Mouse (Mus musculus) heart, embryonic 11.5 days (tissue): ENCODE results near the gene Mycbp. TPM values are rescaled to one million over a fixed set of nuclear protein-coding genes. Genes with fewer than 3 reads are reported as not detected.
"Not testable (repeated sequence)": the region's sequence is repeated elsewhere in the genome, so short reads cannot be mapped to it uniquely, and the experiment has no call there.

ENCODE experiments used
- ATAC-seq: fragments of 200-750 bp; cut with Nextera tagmentation; replicated peaks from 2 replicates; pipeline ENCODE4 v1.8.0; 2017; ENCODE audit warnings: moderate library complexity; ENCODE audit not compliant: insufficient number of reproducible peaks, low FRiP score, low TSS enrichment
- H3K27ac ChIP-seq: fragments of 300-500 bp; sonication (generic); 2 replicates; pipeline ENCODE4 v1.5.1; 2014; ENCODE audit warnings: mild to moderate bottlenecking, low read depth, low read length
- H3K27me3 ChIP-seq: fragments of 300-500 bp; sonication (generic); 2 replicates; pipeline ENCODE4 v1.6.1; 2014; ENCODE audit warnings: mild to moderate bottlenecking, low read length, mixed read lengths; ENCODE audit not compliant: control insufficient read depth, insufficient read depth
- H3K36me3 ChIP-seq: fragments of 300-500 bp; sonication (generic); 2 replicates; pipeline ENCODE4 v1.6.1; 2014; ENCODE audit warnings: mild to moderate bottlenecking, low read length, moderate library complexity, mixed read lengths; ENCODE audit not compliant: control insufficient read depth, insufficient read depth
- H3K4me1 ChIP-seq: fragments of 300-500 bp; sonication (generic); 2 replicates; pipeline ENCODE4 v1.6.1; 2014; ENCODE audit warnings: low read length; ENCODE audit not compliant: control insufficient read depth, insufficient read depth
- H3K4me2 ChIP-seq: fragments of 300-500 bp; sonication (generic); 2 replicates; pipeline ENCODE4 v1.6.1; 2014; ENCODE audit warnings: mild to moderate bottlenecking, moderate library complexity
- H3K4me3 ChIP-seq: fragments of 300-500 bp; sonication (generic); 2 replicates; pipeline ENCODE4 v1.5.1; 2014; ENCODE audit warnings: low read depth, low read length
- H3K9ac ChIP-seq: fragments of 300-500 bp; sonication (generic); 2 replicates; pipeline ENCODE4 v1.6.1; 2014; ENCODE audit warnings: mild to moderate bottlenecking, low read depth, low read length, moderate library complexity
- H3K9me3 ChIP-seq: fragments of 300-500 bp; sonication (generic); replicated peaks from 2 replicates; pipeline ENCODE4 v1.6.1; 2016; ENCODE audit warnings: low read length; ENCODE audit not compliant: control insufficient read depth
- WGBS: fragments of 180-500 bp; shearing (Covaris S2); extraction: QIAGEN DNeasy Blood & Tissue Kit; methylation state at CpG from one replicate; pipeline ENCODE4 v1.1.7; 2014; ENCODE audit not compliant: insufficient replicate concordance; 5-methylcytosine and 5-hydroxymethylcytosine counted together
- polyA plus RNA-seq: library from polyadenylated mRNA; unstranded; fragments of >200 nt; fragmentation: Nextera tagmentation; extraction: Ambion mirVana; gene quantifications from 2 replicates; pipeline ENCODE4 v1.2.1, GENCODE M21; 2014

Gene Mycbp
- polyA plus RNA-seq, 1 experiment from 2014 or later: 72.3 TPM

GRCm38 (mm10) chr4:123927961-123928360, 23.3 kb downstream of the Mycbp start:
- no peak overlapping the region for H3K4me2 ChIP-seq
- ATAC-seq: no peak
- H3K27me3 ChIP-seq: no peaks in the 10 kb centered on the region
- no peaks in the 10 kb centered on the region for H3K9me3 ChIP-seq
- no peak overlapping the region for H3K4me3 ChIP-seq
- H3K27ac ChIP-seq: no peak overlapping the region
- no peak overlapping the region for H3K9ac ChIP-seq
- peaks cover 14% of the 10 kb centered on the region for H3K36me3 ChIP-seq
- H3K4me1 ChIP-seq: no peaks in the 10 kb centered on the region

DNA sequence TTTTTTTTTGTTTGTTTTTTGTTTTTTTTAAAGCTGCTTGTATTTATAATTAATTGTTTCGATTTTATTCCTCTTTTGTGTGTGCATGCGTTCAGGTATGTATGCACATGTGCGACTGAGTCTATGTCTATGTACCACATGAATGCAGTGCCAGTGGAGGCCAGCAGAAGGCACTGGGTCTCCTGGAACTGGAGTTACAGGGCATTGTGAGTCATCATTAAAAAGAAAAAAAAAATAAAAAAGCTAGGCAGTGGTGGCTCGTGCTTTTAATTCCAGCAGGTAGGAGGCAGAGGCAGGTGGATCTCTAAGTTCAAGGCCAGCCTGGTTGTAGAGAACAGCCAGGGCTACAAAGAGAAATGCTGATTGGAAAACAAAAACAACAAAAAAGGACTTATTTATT, 25.4 kb downstream of the Mycbp start:
- no peak for ATAC-seq
- no peak overlapping the region for H3K27ac ChIP-seq
- peaks cover 17% of the 10 kb centered on the region for H3K36me3 ChIP-seq
- no peaks in the 10 kb centered on the region for H3K27me3 ChIP-seq
- no peak overlapping the region for H3K4me3 ChIP-seq
- H3K9ac ChIP-seq: no peak overlapping the region
- WGBS: 90% methylated on average over 4 of the region's 4 CpGs
- no peaks in the 10 kb centered on the region for H3K4me1 ChIP-seq
- no peak overlapping the region for H3K4me2 ChIP-seq
- H3K9me3 ChIP-seq: no peaks in the 10 kb centered on the region

GRCm38 (mm10) chr4:123934306-123934705, 29.7 kb downstream of the Mycbp start:
- ATAC-seq: no peak
- peaks cover 24% of the 10 kb centered on the region for H3K36me3 ChIP-seq
- no peak overlapping the region for H3K4me3 ChIP-seq
- no peak overlapping the region for H3K4me2 ChIP-seq
- H3K27ac ChIP-seq: no peak overlapping the region
- H3K27me3 ChIP-seq: no peaks in the 10 kb centered on the region
- no peak overlapping the region for H3K9ac ChIP-seq
- H3K4me1 ChIP-seq: no peaks in the 10 kb centered on the region
- 86% methylated on average over 4 of the region's 4 CpGs for WGBS
- no peaks in the 10 kb centered on the region for H3K9me3 ChIP-seq

GRCm38 (mm10) chr4:123936059-123936458, 31.4 kb downstream of the Mycbp start:
- no peak for ATAC-seq
- 91% methylated on average over 7 of the region's 7 CpGs for WGBS
- peaks cover 18% of the 10 kb centered on the region for H3K36me3 ChIP-seq

DNA sequence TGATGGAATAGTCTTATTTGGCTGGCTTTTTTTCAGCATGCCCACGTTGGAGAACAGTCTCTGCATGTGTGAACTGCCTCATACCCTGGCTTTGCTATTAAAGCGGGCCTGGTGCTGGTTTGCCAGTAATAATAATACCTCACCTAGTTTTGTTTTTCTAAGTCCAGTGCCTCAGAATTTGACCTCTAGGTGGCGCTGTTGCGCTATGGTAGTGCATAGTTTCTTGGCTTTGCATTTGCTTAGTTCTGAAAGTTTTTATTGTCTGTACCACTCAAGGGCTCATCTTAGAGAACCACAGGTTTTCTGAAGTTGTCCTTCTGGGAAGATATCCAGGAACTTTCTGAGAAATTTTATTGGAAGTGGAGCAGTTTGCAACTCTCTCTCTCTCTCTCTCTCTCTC, 35.2 kb downstream of the Mycbp start:
- Histone ChIP-seq H3K27ac (no peak overlapping the region), H3K9ac (no peak overlapping the region), H3K4me2 (no peak overlapping the region), H3K27me3 (no peaks in the 10 kb centered on the region), H3K9me3 (no peaks in the 10 kb centered on the region), H3K4me1 (no peaks in the 10 kb centered on the region), H3K36me3 (peaks cover 9% of the 10 kb centered on the region), H3K4me3 (no peak overlapping the region)
- ATAC-seq: no peak
- WGBS: 5% methylated on average over 4 of the region's 4 CpGs

More at GRCm38 (mm10) chr4:123936059-123936458, 31.4 kb downstream of the Mycbp start:
- no peak overlapping the region for H3K27ac ChIP-seq
- no peaks in the 10 kb centered on the region for H3K27me3 ChIP-seq
- H3K9me3 ChIP-seq: no peaks in the 10 kb centered on the region
- H3K4me2 ChIP-seq: no peak overlapping the region
- no peaks in the 10 kb centered on the region for H3K4me1 ChIP-seq
- no peak overlapping the region for H3K9ac ChIP-seq
- no peak overlapping the region for H3K4me3 ChIP-seq

GRCm38 (mm10) chr4:123940878-123941277, 36.2 kb downstream of the Mycbp start:
- 70% methylated on average over 7 of the region's 7 CpGs for WGBS
- not testable (repeated sequence) for H3K4me3 ChIP-seq, H3K4me1 ChIP-seq, H3K9me3 ChIP-seq, H3K27me3 ChIP-seq, H3K36me3 ChIP-seq, H3K9ac ChIP-seq, H3K27ac ChIP-seq, H3K4me2 ChIP-seq, ATAC-seq

DNA sequence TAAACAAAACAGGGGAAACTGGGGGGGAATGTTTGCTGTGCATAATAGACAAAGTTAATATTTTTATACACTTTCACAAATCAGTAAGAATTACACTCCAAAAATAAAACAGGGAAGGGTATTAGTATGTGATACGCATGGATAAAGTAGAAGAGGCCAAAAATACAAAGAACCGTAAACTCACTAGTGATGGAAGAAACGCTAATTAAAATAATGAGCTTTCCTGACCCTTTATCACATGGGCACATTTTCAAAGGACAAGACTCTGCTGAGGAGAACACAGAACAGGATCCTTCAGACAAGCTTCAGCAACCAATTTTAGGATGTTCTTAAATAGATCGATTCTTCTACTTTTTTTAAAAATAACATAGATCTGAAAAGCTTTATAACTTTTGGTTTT, 42.1 kb downstream of the Mycbp start:
- Histone ChIP-seq H3K4me2 (no peak overlapping the region), H3K27me3 (peaks cover 5% of the 10 kb centered on the region; the same call in 1 of the 2 replicates), H3K4me1 (no peaks in the 10 kb centered on the region; the same call in 1 of the 2 replicates), H3K36me3 (no peaks in the 10 kb centered on the region), H3K9ac (no peak overlapping the region), H3K9me3 (no peaks in the 10 kb centered on the region), H3K4me3 (no peak overlapping the region), H3K27ac (no peak overlapping the region)
- no peak for ATAC-seq
- WGBS: 81% methylated on average over 4 of the region's 4 CpGs

DNA sequence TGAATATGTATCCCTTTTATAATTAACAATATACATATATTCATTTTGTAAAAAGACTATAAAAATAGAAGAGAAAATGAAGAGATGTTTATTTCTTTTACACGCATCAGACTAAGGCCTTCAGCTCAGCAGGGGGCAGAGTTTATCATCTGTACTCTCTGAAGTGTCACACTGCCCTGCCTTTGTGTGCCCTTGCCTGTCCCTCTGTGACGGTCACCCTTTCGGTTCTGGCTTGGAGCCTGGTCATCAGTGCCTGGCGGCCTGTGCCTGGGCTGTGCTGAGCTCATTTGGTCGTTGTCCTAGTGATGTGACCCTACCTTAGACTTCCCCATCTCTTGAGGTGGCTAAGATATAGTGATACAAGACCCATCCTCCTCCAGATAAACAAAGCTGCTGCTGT, 42.5 kb downstream of the Mycbp start:
- no peak overlapping the region for H3K27ac ChIP-seq
- H3K9me3 ChIP-seq: no peaks in the 10 kb centered on the region
- no peaks in the 10 kb centered on the region; the same call in 1 of the 2 replicates for H3K4me1 ChIP-seq
- H3K4me3 ChIP-seq: no peak overlapping the region
- no peak for ATAC-seq
- H3K9ac ChIP-seq: no peak overlapping the region
- no peak overlapping the region for H3K4me2 ChIP-seq
- H3K27me3 ChIP-seq: peaks cover 5% of the 10 kb centered on the region; the same call in 1 of the 2 replicates
- H3K36me3 ChIP-seq: no peaks in the 10 kb centered on the region
- 49% methylated on average over 5 of the region's 5 CpGs for WGBS

DNA sequence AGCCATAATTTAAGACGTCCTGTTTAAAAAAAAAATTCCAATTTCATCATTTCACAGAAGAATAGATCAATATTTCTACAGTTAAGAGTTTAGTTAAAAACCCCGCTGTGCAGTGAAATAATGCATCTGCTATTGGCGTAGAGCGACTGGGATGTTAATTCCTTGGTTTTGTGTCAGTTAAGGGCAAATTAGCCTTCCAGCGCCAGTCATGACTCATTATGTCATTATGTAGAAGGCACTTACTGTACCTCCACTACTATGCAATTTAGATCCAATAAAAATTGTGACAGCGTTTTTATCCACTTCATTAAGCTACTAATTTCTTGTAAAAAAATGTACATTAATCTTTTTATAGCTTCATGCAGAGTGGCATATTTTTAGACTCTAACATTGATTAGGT, 44.3 kb downstream of the Mycbp start:
- Histone ChIP-seq H3K4me2 (no peak overlapping the region), H3K36me3 (no peaks in the 10 kb centered on the region), H3K4me3 (no peak overlapping the region), H3K4me1 (no peaks in the 10 kb centered on the region; the same call in 1 of the 2 replicates), H3K27me3 (peaks cover 5% of the 10 kb centered on the region; the same call in 1 of the 2 replicates), H3K27ac (no peak overlapping the region), H3K9me3 (no peaks in the 10 kb centered on the region), H3K9ac (no peak overlapping the region)
- WGBS: 82% methylated on average over 6 of the region's 6 CpGs
- no peak for ATAC-seq
